Mouse (Mus musculus) forebrain, embryonic 14.5 days (tissue): ENCODE measurements around the gene Ubr7. TPM values are rescaled to one million over a fixed set of nuclear protein-coding genes. Genes with fewer than 3 reads are reported as not detected.

Experiments used
- ATAC-seq: fragments of 200-750 bp; cut with Nextera tagmentation; 2 replicates; pipeline ENCODE4 v1.8.0; 2017; ENCODE audit warnings: mild to moderate bottlenecking, moderate library complexity
- DNase-seq: peaks from one replicate; pipeline ENCODE4 v3.0.0-alpha.2; 2015; ENCODE audit warnings: low spot score
- H3K27ac ChIP-seq: fragments of 300-500 bp; sonication (generic); 2 replicates; pipeline ENCODE4 v1.5.1; 2014; ENCODE audit warnings: low read depth, mild to moderate bottlenecking, control low read depth, low read length, moderate library complexity
- H3K27me3 ChIP-seq: fragments of 300-500 bp; sonication (generic); replicated peaks from 2 replicates; pipeline ENCODE4 v1.6.1; 2014; ENCODE audit warnings: low read length, control low read depth, mixed read lengths; ENCODE audit not compliant: control insufficient read depth, insufficient read depth
- H3K36me3 ChIP-seq: fragments of 300-500 bp; sonication (generic); 2 replicates; pipeline ENCODE4 v1.6.1; 2014; ENCODE audit warnings: low read length, control low read depth; ENCODE audit not compliant: control insufficient read depth, insufficient read depth
- H3K4me1 ChIP-seq: fragments of 300-500 bp; sonication (generic); 2 replicates; pipeline ENCODE4 v1.6.1; 2014; ENCODE audit warnings: antibody characterized with exemption, low read length, control low read depth; ENCODE audit not compliant: control insufficient read depth, insufficient read depth
- H3K4me2 ChIP-seq: fragments of 300-500 bp; sonication (generic); 2 replicates; pipeline ENCODE4 v1.6.1; 2014; ENCODE audit warnings: mild to moderate bottlenecking, control low read depth, low read length
- H3K4me3 ChIP-seq: fragments of 300-500 bp; sonication (generic); 2 replicates; pipeline ENCODE4 v1.5.1; 2014; ENCODE audit warnings: low read depth, low read length, control low read depth
- H3K9ac ChIP-seq: fragments of 300-500 bp; sonication (generic); 2 replicates; pipeline ENCODE4 v1.6.1; 2014; ENCODE audit warnings: mild to moderate bottlenecking, low read length, control low read depth, moderate library complexity
- H3K9me3 ChIP-seq: fragments of 300-500 bp; sonication (generic); replicated peaks from 2 replicates; pipeline ENCODE4 v1.6.1; 2016; ENCODE audit warnings: low read length, control low read depth, mixed read lengths; ENCODE audit not compliant: control insufficient read depth
- WGBS: fragments of 180-500 bp; shearing (Covaris S2); extraction: QIAGEN DNeasy Blood & Tissue Kit; methylation state at CpG from one replicate; pipeline ENCODE4 v1.1.7; 2014; 5-methylcytosine and 5-hydroxymethylcytosine counted together
- polyA plus RNA-seq: library from polyadenylated mRNA; unstranded; fragments of >200 nt; fragmentation: Nextera tagmentation; extraction: Ambion mirVana; gene quantifications from 2 replicates; pipeline ENCODE4 v1.2.1, GENCODE M21; 2014

Ubr7 gene
- 53.0 and 58.2 TPM in 2 replicates for polyA plus RNA-seq

DNA sequence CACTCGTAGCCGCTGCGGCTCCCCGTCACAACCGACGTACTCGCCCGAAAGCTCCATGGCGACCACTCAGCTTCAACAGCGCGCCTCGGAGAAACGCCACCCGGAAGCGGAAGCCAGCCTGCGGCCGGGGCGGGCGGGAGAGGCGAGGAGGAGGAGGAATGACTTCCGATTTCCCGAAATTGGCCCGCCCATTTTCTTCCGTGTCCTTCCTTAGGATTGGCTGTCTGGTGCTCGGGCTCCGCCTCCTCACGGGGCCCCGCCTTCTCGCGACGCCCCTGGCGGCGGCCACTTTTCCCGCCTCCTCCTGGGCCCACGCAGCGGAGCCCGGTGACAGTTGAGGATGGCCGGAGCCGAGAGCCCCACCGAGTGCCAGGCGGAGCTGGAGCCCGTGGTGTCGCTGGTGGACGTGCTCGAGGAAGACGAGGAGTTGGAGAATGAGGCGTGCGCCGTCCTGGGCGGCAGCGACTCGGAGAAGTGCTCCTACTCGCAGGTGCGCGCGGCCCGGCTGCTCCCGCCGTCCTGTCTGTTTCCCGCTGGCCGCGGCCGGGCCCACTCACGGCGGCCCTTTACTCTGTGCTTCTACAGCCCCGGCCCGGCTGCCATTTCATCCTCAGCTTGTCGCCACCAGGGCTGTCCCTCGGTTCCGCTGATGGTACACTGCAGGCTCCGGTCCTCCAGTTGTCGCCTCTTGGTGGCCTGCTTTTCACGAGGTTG lies at the start of gene Ubr7, which contains the start of the genes Gm28051 and Gon7:
Ubr7 (plus strand) TSS at position 279 of the 714 bp plus-strand sequence.
Gm28051 (minus strand) TSS at position 77 of the 714 bp plus-strand sequence.
Gon7 (minus strand) TSS at position 115 of the 714 bp plus-strand sequence.
- ATAC-seq, result peak; percentile 98
- Histone ChIP-seq H3K36me3 (peaks cover 11% of the 10 kb centered on the region), H3K27ac (peak within 1 kb of the TSS; percentile 78), H3K4me2 (peak within 1 kb of the TSS; percentile 91), H3K9me3 (no peaks in the 10 kb centered on the region), H3K4me1 (peaks cover 9% of the 10 kb centered on the region), H3K9ac (peak within 1 kb of the TSS; percentile 84), H3K27me3 (no peaks in the 10 kb centered on the region), H3K4me3 (peak within 1 kb of the TSS; percentile 80)
- peak; percentile 99 for DNase-seq
- WGBS, result under 1% methylated on average over 73 of the region's 73 CpGs

DNA sequence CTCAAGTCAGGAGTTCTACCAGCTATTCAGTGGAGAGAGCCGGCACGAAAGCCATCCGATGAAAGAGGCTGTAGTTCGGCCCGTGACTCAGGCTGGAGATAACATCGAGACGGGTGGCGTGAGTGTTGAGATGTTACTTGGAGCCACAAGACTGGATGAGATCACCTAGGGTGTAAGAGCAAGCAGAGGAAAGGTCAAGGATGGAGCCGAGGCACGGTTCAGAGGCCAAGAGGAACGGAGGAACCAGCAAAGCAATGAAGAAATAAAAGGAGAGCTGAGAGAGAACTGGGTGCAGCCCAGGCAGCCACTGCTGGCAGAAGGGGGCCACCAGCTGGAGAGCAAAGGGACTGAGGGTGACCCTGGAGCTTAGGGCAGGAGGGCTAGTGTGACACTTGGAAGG lies 49.5 kb upstream of the Ubr7 start:
- H3K36me3 ChIP-seq, result no peaks in the 10 kb centered on the region
- DNase-seq (no peak), ATAC-seq (no peak)
- H3K4me3 ChIP-seq, result no peak overlapping the region
- no peak overlapping the region for H3K4me2 ChIP-seq
- H3K27ac ChIP-seq, result no peak overlapping the region
- H3K9ac ChIP-seq, result no peak overlapping the region
- peaks cover 12% of the 10 kb centered on the region; the same call in 1 of the 2 replicates for H3K4me1 ChIP-seq
- H3K27me3 ChIP-seq, result no peaks in the 10 kb centered on the region
- H3K9me3 ChIP-seq, result no peaks in the 10 kb centered on the region
- WGBS, result 78% methylated on average over 11 of the region's 11 CpGs

DNA sequence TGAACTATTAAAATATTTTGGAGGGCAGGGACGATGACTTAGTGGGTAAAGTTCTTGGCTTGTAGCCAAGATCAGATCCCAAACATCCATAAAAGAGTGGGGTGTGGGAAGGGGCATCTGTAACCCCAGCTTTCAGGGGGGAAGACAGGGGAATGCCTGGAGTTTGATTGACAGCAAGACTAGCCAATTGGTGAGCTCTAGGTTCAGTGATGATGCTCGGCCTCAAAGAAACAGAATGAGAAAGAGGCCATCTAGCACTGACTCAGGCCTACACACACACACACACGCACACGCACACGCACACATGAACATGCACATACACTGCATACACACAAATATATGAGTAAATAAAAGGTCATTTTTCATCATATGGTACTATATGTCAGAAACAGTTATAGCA lies 47.9 kb upstream of the Ubr7 start:
- Histone ChIP-seq H3K27ac (no peak overlapping the region), H3K4me1 (peaks cover 9% of the 10 kb centered on the region; the same call in 1 of the 2 replicates), H3K9me3 (no peaks in the 10 kb centered on the region), H3K27me3 (no peaks in the 10 kb centered on the region), H3K9ac (no peak overlapping the region), H3K4me2 (no peak overlapping the region), H3K36me3 (no peaks in the 10 kb centered on the region), H3K4me3 (no peak overlapping the region)
- no peak for ATAC-seq
- DNase-seq, result no peak
- WGBS, result 86% methylated on average over 5 of the region's 5 CpGs

- DNase-seq, result no peak
- Histone ChIP-seq H3K27me3 (no peaks in the 10 kb centered on the region), H3K4me3 (no peak overlapping the region), H3K4me1 (0 out of 2 replicates have a peak, but pooled peaks cover 4% of the 10 kb centered on the region), H3K27ac (no peak overlapping the region), H3K9me3 (no peaks in the 10 kb centered on the region), H3K36me3 (no peaks in the 10 kb centered on the region), H3K9ac (no peak overlapping the region), H3K4me2 (no peak overlapping the region)
- WGBS, result 66% methylated on average over 4 of the region's 4 CpGs
- no peak for ATAC-seq
These were observed 46.9 kb upstream of the Ubr7 start for GRCm38 (mm10) chr12:102710851-102711375.

DNA sequence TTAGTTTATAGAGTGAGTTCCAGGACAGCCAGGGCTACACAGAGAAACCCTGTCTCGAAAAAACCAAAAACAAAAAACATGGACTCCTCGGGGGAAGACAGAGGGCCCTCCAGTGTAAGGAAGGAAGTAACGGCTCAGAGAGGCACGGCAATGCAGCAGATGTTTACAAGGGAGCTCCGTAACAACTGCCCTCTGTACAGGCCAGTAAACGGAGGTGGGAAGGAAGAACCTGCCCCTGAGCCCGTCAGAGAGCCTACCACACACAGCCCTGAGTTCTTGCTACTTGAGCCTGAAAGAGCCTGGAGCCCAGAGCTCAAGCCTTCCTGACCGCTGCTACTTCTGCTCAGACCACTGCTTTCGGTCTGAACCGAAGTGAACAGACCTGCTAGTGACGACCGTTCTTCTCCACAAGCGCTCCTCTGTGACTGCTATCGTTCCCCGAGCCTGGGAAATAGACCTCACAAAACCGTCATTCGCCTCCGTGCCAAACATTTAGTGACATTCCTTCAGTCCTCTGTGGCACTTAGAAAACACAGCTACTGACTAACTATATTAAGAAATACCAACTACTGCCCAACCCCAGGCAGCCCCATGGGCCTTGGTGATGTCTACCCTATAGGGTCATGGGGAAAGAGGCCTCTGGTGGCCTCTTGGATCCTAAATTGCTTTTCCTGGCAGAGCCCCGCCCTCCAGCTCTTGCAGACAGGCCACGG lies 44.5 kb upstream of the Ubr7 start:
- ATAC-seq (no peak), DNase-seq (no peak)
- H3K36me3 ChIP-seq, result no peaks in the 10 kb centered on the region
- H3K27me3 ChIP-seq, result no peaks in the 10 kb centered on the region
- WGBS, result 76% methylated on average over 20 of the region's 20 CpGs
- H3K4me2 ChIP-seq, result no peak overlapping the region
- no peak overlapping the region for H3K4me3 ChIP-seq
- no peak overlapping the region for H3K9ac ChIP-seq
- H3K4me1 ChIP-seq, result no peaks in the 10 kb centered on the region
- H3K9me3 ChIP-seq, result no peaks in the 10 kb centered on the region
- H3K27ac ChIP-seq, result no peak overlapping the region

GRCm38 (mm10) chr12:102714116-102714515 lies 43.7 kb upstream of the Ubr7 start:
- 65% methylated on average over 2 of the region's 2 CpGs for WGBS
- DNase-seq, result no peak
- H3K27me3 ChIP-seq, result no peaks in the 10 kb centered on the region
- H3K27ac ChIP-seq, result no peak overlapping the region
- ATAC-seq, result no peak
- H3K36me3 ChIP-seq, result no peaks in the 10 kb centered on the region
- no peak overlapping the region for H3K4me2 ChIP-seq
- H3K4me1 ChIP-seq, result no peaks in the 10 kb centered on the region
- H3K4me3 ChIP-seq, result no peak overlapping the region
- H3K9me3 ChIP-seq, result no peaks in the 10 kb centered on the region
- no peak overlapping the region for H3K9ac ChIP-seq

DNA sequence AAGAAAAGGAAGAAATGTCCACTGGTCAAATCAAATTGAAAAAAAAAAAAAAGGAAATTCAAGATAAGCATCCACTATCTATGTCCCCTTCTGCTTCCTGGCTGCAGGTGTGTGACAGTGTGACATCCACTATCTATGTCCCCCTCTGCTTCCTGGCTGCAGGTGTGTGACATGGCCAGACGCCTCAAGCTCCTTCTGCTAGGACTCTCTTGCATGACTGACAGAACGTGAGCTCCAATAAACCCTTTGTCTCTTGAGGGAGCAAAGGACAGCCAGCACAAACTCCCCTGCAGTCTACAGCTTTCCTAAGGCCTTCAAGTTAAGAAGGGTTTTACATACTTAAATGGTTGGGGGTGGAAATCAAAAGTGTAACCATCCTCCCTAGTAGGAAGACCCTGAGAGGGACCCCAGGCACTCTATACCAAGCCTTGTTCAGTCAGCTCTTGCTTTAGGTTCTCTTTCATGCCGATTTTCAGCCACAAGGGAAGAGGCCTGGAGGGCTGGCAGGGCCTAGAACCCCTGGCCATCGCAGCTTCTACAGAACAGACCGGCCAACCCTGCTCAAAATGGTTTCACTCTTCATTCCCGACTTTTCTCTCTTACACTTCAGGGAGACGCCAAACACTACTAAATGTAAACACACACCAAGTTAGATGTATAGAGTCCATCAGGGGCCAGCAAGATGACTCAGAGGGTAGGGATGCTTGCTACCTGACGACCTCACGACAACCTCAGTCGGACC lies 42.9 kb upstream of the Ubr7 start:
- Histone ChIP-seq H3K9ac (no peak overlapping the region), H3K27me3 (no peaks in the 10 kb centered on the region), H3K9me3 (no peaks in the 10 kb centered on the region), H3K4me1 (no peaks in the 10 kb centered on the region), H3K27ac (no peak overlapping the region), H3K4me2 (no peak overlapping the region), H3K36me3 (no peaks in the 10 kb centered on the region), H3K4me3 (no peak overlapping the region)
- DNase-seq (no peak), ATAC-seq (no peak)
- WGBS, result 84% methylated on average over 10 of the region's 10 CpGs

- Histone ChIP-seq H3K27ac (no peak overlapping the region), H3K9me3 (no peaks in the 10 kb centered on the region), H3K4me1 (no peaks in the 10 kb centered on the region), H3K4me2 (0 out of 2 replicates have a peak overlapping the region, but pooled peaks have one; percentile 27), H3K4me3 (no peak overlapping the region), H3K27me3 (no peaks in the 10 kb centered on the region), H3K36me3 (no peaks in the 10 kb centered on the region), H3K9ac (no peak overlapping the region)
- ATAC-seq, result peak; percentile 90
- 28% methylated on average over 13 of the region's 13 CpGs for WGBS
- peak; percentile 86 for DNase-seq
These were observed 38.0 kb upstream of the Ubr7 start for GRCm38 (mm10) chr12:102719552-102720315.
